Mouse (Mus musculus) myocyte (in vitro differentiated cells): Measurements from ENCODE around the gene Fkbp3.

Experiments used
- E2F4 ChIP-seq: IDR thresholded peaks from one replicate; pipeline ENCODE4 v1.6.1; 2011; ENCODE audit warnings: mild to moderate bottlenecking, control low read depth, moderate library complexity; ENCODE audit not compliant: insufficient read depth
- POLR2A ChIP-seq: IDR thresholded peaks from one replicate; pipeline ENCODE4 v1.6.1; 2011; ENCODE audit warnings: low read depth, mild to moderate bottlenecking, control low read depth, moderate library complexity; ENCODE audit not compliant: insufficient read length
- POLR2AphosphoS2 ChIP-seq: IDR thresholded peaks from one replicate; pipeline ENCODE4 v1.6.1; 2011; ENCODE audit warnings: low read depth, control low read depth; ENCODE audit not compliant: insufficient read length
- SRF ChIP-seq: IDR thresholded peaks from one replicate; pipeline ENCODE4 v1.6.1; 2011; ENCODE audit warnings: low read depth; ENCODE audit not compliant: control insufficient read depth, insufficient read length
- TCF3 ChIP-seq: IDR thresholded peaks from one replicate; pipeline ENCODE4 v1.6.1; 2011; ENCODE audit warnings: low read depth, control low read depth; ENCODE audit not compliant: insufficient read length
- USF1 ChIP-seq: IDR thresholded peaks from one replicate; pipeline ENCODE4 v1.6.1; 2011; ENCODE audit warnings: low read depth, mild to moderate bottlenecking, control low read depth, moderate library complexity

GRCm38 (mm10) chr12:65119451-65119850 lies 45.6 kb upstream of the Fkbp3 start:
- TF ChIP-seq POLR2A (no peak), USF1 (no peak), POLR2AphosphoS2 (no peak), TCF3 (no peak), E2F4 (no peak), SRF (no peak)
